Mouse (Mus musculus) heart, adult 2 months (tissue): Measurements from ENCODE around the gene Fam129b.

Experiments used
- CTCF ChIP-seq: fragments of 200-600 bp; IDR thresholded peaks from 2 replicates; pipeline ENCODE4 v1.8.1; 2022; ENCODE audit warnings: antibody characterized with exemption, mild to moderate bottlenecking, moderate library complexity
- EP300 ChIP-seq: fragments of 200-500 bp; IDR thresholded peaks from 2 replicates; pipeline ENCODE4 v1.6.1; 2011; ENCODE audit warnings: low read depth, low read length, control low read depth; ENCODE audit not compliant: insufficient read depth
- POLR2A ChIP-seq: fragments of 200-500 bp; IDR thresholded peaks from 2 replicates; pipeline ENCODE4 v1.6.1; 2011; ENCODE audit warnings: mild to moderate bottlenecking, low read depth, low read length, control low read depth; ENCODE audit not compliant: insufficient read depth

GRCm38 (mm10) chr2:32896507-32897147 lies 20.7 kb downstream of the Fam129b start:
- TF ChIP-seq EP300 (no peak), CTCF (no peak), POLR2A (no peak)
